Mouse (Mus musculus) cerebellum, adult 2 months (tissue): Measurements from ENCODE around the gene Commd6. TPM values are rescaled to one million over a fixed set of nuclear protein-coding genes. Genes with fewer than 3 reads are reported as not detected.
A peak's percentile ranks its signal among the peaks of the same experiment; 100 is the strongest.

Experiments
- DNase-seq, 2 experiments: peaks; one replicate each; pipeline ENCODE4 v3.0.0; 2021
- H3K27ac ChIP-seq: fragments of 200-500 bp; 2 replicates; pipeline ENCODE4 v1.5.1; 2012; ENCODE audit warnings: low read length, control low read depth, inconsistent platforms; ENCODE audit not compliant: insufficient read depth
- H3K27me3 ChIP-seq: fragments of 200-500 bp; 2 replicates; pipeline ENCODE4 v1.6.1; 2012; ENCODE audit warnings: inconsistent platforms, mild to moderate bottlenecking, low read length, moderate library complexity; ENCODE audit not compliant: control insufficient read depth, insufficient read depth
- H3K4me1 ChIP-seq: fragments of 200-500 bp; 2 replicates; pipeline ENCODE4 v1.6.1; 2011; ENCODE audit warnings: low read length; ENCODE audit not compliant: control insufficient read depth, insufficient read depth
- H3K4me3 ChIP-seq: fragments of 200-500 bp; replicated peaks from 2 replicates; pipeline ENCODE3; 2011; ENCODE audit warnings: mild to moderate bottlenecking, low read depth, low read length, control low read depth; ENCODE audit not compliant: insufficient read depth
- CTCF ChIP-seq: fragments of 200-500 bp; IDR thresholded peaks from 2 replicates; pipeline ENCODE4 v1.5.1; 2011; ENCODE audit warnings: low read depth, mild to moderate bottlenecking, control low read depth, low read length, moderate library complexity, borderline replicate concordance; ENCODE audit not compliant: insufficient read depth
- POLR2A ChIP-seq: fragments of 200-500 bp; IDR thresholded peaks from 2 replicates; pipeline ENCODE4 v1.6.1; 2011; ENCODE audit warnings: low read length, control low read depth, borderline replicate concordance; ENCODE audit not compliant: insufficient read depth
- WGBS: fragments of 180-500 bp; shearing (Covaris S2); methylation state at CpG from one replicate; pipeline ENCODE4 v1.1.7; 2018; 5-methylcytosine and 5-hydroxymethylcytosine counted together
- polyA plus RNA-seq: library from polyadenylated mRNA; depleted of rRNA; stranded (reverse); fragments of >200 nt; gene quantifications from 2 replicates; pipeline ENCODE4 v1.2.3, GENCODE M21; 2012

The Commd6 gene
- polyA plus RNA-seq, 1 experiment, result 58.6 TPM

DNA sequence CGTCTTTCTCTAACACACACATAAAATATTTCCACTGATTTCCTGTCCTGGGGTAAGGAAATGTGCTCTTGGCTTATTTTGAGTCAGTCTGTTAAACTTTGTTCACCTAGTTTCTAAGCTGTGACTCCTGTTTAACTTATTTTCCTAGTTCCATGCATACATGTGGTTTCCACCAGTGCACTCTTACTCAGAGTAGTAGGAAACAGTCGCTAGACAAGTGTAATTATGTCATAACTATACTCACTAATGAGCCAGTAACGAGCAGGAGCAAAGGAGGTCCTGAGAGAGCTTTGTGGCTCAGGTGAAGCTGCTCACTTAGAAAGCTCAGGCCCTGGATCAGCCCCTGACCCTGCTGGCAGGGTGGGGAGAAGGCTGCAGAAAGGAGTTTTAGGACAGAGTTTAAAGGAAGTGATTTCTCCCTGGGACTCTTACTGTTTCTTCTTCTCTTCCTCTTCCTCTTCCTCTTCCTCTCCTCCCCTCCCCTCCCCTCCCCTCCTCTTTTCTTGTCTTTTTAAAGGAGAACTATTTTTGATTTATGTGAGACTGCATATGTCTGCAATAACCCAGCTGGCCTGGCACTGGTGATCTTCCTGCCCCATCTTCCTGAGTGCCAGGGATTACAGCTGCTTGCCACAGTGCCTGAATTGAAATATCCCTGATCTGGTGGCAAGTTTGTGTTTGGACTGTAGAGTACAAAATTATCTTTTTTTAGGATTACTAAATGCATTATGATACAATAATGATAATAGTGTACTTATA is 21.3 kb upstream of the Commd6 start:
- no peak overlapping the region for H3K4me3 ChIP-seq
- no peak for DNase-seq
- no peaks in the 10 kb centered on the region for H3K27me3 ChIP-seq
- no peaks in the 10 kb centered on the region; the same call in 1 of the 2 replicates for H3K4me1 ChIP-seq
- TF ChIP-seq CTCF (no peak), POLR2A (no peak)
- no peak overlapping the region for H3K27ac ChIP-seq
- WGBS, result 72% methylated on average over 3 of the region's 3 CpGs

GRCm38 (mm10) chr14:101656307-101656706 is 15.8 kb upstream of the Commd6 start:
- Histone ChIP-seq H3K4me1 (no peaks in the 10 kb centered on the region; the same call in 1 of the 2 replicates), H3K27ac (no peak overlapping the region), H3K4me3 (no peak overlapping the region), H3K27me3 (no peaks in the 10 kb centered on the region)
- no peak for DNase-seq
- no peak for TF ChIP-seq POLR2A
- no peak for TF ChIP-seq CTCF
- 80% methylated on average over 10 of the region's 10 CpGs for WGBS

DNA sequence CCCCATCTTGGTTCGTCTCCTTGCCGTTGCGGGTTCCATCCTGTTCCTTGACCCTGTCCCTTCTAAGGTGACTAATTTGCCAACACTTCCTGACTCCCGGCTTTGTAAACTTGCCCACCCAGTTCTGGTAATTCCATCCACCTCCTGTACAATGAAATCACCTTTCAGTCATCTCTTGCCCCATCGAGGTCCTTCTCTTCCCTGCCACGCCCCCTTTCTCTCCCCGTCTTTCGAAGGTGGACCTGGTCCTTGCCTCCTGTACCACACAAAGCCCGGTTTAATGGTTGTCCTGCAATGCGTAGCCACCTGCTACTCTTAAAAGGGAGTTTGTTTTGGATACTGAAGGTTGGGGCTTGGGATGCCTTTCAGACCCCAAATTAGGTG is 14.0 kb upstream of the Commd6 start:
- no peak for TF ChIP-seq CTCF
- under 1% methylated on average over 10 of the region's 10 CpGs for WGBS
- no peak for DNase-seq
- H3K4me1 ChIP-seq, result no peaks in the 10 kb centered on the region; the same call in 1 of the 2 replicates
- H3K27me3 ChIP-seq, result no peaks in the 10 kb centered on the region
- no peak overlapping the region for H3K27ac ChIP-seq
- peak overlapping the region; percentile 73 for H3K4me3 ChIP-seq

GRCm38 (mm10) chr14:101653581-101654525 is 13.4 kb upstream of the Commd6 start, which contains the start of gene Uchl3:
Uchl3 (plus strand) TSS chr14:101653967.
- H3K4me3 ChIP-seq, result peak within 1 kb of the TSS; percentile 73
- H3K27ac ChIP-seq, result peak within 1 kb of the TSS; percentile 85
- DNase-seq, result peak; percentile 93 to 99
- WGBS, result under 1% methylated on average over 81 of the region's 81 CpGs
- no peaks in the 10 kb centered on the region for H3K4me1 ChIP-seq
- TF ChIP-seq POLR2A (peak; percentile 54; the same call in 1 of the 2 replicates), CTCF (peak; percentile 89)
- H3K27me3 ChIP-seq, result no peaks in the 10 kb centered on the region

- Histone ChIP-seq H3K4me1 (no peaks in the 10 kb centered on the region), H3K27me3 (no peaks in the 10 kb centered on the region), H3K27ac (no peak overlapping the region), H3K4me3 (no peak overlapping the region)
- TF ChIP-seq POLR2A (no peak), CTCF (no peak)
- WGBS, result 57% methylated on average over 6 of the region's 6 CpGs
- DNase-seq, result peak in 1 of 2 experiments; percentile 15
These were observed 12.1 kb upstream of the Commd6 start for GRCm38 (mm10) chr14:101652571-101652970.

GRCm38 (mm10) chr14:101650551-101650950 is 10.1 kb upstream of the Commd6 start:
- H3K4me3 ChIP-seq, result no peak overlapping the region
- WGBS, result 86% methylated on average over 4 of the region's 4 CpGs
- no peak overlapping the region for H3K27ac ChIP-seq
- H3K4me1 ChIP-seq, result no peaks in the 10 kb centered on the region
- DNase-seq, result no peak
- H3K27me3 ChIP-seq, result no peaks in the 10 kb centered on the region
- no peak for TF ChIP-seq POLR2A
- TF ChIP-seq CTCF, result no peak

- TF ChIP-seq CTCF, result no peak
- TF ChIP-seq POLR2A, result no peak
- Histone ChIP-seq H3K27me3 (no peaks in the 10 kb centered on the region), H3K4me1 (no peaks in the 10 kb centered on the region), H3K4me3 (no peak overlapping the region), H3K27ac (no peak overlapping the region)
- WGBS, result 91% methylated on average over 1 of the region's 1 CpGs
- no peak for DNase-seq
These were observed 4.5 kb upstream of the Commd6 start for GRCm38 (mm10) chr14:101644948-101645347.

- Histone ChIP-seq H3K4me3 (no peak overlapping the region), H3K4me1 (peaks cover 3% of the 10 kb centered on the region; the same call in 1 of the 2 replicates), H3K27ac (no peak overlapping the region), H3K27me3 (no peaks in the 10 kb centered on the region)
- no peak for DNase-seq
- no peak for TF ChIP-seq CTCF
- TF ChIP-seq POLR2A, result no peak
- 91% methylated on average over 6 of the region's 6 CpGs for WGBS
These were observed 3.1 kb downstream of the Commd6 start for GRCm38 (mm10) chr14:101637381-101637780.
